Mouse (Mus musculus): Measurements from ENCODE around the gene Tmem80.

Gene Tmem80

DNA sequence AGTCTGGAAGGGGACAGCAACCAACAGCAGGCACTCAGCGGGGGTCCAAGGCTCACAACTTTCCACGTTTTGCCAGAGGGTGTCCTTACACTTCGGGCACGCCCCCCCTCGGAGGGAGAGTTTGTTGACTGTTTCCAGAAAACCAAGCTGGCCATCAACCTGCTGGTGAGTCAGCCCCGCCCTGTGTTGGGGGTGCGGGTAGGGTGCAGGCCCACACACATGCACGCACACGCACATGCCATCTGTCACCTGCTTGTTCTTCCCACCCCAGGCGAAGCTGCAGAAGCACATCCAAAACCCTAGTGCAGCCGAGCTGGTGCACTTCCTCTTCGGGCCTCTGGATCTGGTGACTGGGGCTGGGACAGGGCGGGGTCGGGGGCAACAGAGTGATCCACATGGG is 29.4 kb downstream of the Tmem80 start:
- DNase-seq (ENCODE audit: low read depth, low spot score), result no peak

DNA sequence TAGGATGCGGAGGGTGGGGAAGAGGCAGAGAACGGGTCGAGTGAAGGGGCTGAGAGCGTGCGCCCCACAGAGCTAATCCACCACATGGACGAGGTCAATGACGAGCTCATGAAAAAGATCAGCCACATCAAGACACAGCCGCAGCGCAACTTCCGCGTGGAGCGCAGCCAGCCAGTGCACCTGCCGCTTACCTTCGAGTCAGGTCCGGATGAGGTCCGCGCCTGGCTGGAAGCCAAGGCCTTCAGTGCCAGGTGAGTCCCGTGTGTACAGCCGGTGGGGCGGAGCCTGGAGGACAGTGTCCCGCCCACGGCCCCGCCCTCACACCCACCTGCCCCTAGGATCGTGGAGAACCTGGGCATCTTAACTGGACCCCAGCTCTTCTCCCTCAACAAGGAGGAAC is 34.0 kb downstream of the Tmem80 start:
- DNase-seq (ENCODE audit: low read depth, low spot score), result no peak

DNA sequence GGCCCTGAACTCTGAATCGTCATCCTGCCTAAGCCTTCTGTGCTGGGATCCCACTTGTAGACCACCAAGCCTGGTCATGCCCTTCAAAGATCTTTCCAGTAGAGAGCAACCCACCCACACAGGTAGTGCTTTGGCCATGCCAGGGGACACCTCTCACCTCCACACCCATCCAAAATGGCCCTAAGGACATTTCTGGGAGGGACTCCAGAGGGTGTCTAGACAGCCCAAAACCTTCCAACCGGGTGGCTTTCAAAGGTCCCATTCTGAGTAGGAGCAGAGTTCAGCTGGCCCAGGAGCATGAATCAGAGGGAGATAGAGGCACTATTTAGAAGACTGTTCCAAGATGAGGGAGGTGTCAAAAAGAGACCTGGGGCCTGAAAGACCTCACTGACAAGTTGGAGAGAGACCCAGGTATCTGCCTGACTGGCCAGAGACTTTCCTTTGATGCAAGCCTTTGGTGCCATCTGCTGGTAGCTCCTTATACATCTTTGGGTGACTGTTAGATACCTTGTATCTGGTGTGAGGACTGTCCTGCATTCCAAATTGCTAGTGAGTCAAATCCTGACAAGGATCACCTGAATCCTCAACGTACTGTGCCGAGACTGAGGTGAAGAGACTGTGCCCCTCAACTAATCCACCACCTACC is 35.7 kb downstream of the Tmem80 start:
- peak; percentile 84 for DNase-seq (ENCODE audit: low read depth, low spot score)

DNA sequence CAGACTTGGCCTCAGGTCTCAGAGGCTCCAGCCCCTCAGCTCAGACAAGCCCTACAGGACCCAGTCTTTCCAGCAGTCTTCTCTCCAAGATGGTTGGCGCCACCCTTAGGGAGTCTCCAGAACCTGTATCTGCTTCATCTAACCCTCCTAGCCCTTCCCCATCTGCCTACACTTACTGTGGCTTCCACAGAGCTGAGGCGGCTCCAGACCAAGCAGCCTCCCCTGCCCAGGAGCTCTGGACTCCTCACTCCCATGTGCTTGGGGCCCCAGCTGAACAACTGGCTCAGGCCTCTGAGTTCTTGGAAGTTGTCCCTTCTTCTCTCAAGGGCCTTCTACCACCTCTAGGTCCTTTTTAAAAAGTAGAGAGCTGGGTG is 36.2 kb downstream of the Tmem80 start:
- DNase-seq (ENCODE audit: low read depth, low spot score), result no peak

DNA sequence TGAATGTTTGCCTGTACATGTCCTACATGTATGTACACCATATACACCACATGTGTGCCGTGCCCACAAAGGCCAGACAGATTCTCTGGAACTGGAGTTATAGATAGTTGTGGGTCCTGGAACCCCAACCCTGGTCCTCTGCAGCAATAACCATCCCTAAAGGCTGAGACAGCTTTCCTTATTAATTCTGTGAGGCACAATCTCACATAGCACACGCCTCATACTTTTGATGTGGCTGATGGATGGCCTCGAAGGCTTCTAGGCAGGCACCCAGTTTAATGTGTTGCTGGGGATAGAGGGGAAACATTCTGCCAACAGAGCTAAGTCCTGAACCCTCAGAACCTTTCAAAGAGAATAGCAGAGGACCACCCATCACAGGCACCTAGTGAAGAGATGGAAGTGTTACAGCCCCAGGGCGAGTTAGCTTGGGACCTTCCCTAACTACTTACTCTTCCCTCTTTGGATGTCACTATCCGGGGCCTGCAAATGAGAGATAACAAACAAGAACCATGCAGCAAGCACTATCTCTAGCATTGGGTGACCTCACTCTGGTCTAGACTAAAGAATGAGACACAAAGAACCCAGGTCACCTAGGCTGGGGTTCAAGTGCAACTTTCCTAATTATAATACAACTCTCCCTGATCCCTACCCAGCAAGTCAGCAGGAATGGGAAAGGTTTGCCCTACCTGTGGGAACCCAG is 37.0 kb downstream of the Tmem80 start:
- DNase-seq (ENCODE audit: low read depth, low spot score), result peak; percentile 74

DNA sequence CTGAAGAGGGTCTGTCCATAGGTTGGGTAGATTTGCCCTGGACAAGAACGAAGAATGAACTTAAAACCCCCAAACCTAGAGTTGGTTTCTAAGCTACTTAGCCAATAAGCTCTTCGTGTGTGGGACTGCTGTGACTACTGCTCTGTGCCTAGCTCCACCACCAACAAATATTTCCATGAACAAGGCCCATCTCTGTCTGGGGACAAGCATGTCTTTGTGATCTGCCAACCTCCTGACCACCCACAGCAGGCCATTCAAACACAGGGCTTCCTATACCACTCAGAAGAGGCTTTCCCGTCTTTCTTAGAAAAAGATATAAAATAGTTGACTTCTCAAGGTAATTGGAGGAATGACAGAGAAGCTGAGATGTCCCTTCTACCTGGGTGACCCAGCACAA is 37.5 kb downstream of the Tmem80 start:
- no peak for DNase-seq (ENCODE audit: low read depth, low spot score)

DNA sequence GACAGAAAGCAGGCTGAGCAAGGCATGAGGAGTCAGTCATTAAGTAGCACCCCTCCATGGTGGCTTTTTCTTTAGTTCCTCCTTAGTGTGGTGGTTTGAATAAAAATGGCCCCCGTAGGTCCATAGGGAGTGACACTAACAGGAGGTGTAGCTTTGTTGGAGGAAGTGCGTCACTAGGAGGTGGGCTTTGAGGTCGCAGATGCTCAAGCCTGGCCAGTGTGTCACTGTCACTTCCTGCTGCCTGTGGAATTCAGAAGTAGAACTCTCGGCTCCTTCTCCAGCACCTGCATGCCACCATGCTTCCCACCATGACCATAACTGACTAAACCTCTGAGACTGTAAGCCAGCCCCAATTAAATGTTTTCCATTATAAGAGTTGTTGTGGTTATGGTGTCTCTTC is 39.8 kb downstream of the Tmem80 start:
- DNase-seq (ENCODE audit: low read depth, low spot score), result no peak

DNA sequence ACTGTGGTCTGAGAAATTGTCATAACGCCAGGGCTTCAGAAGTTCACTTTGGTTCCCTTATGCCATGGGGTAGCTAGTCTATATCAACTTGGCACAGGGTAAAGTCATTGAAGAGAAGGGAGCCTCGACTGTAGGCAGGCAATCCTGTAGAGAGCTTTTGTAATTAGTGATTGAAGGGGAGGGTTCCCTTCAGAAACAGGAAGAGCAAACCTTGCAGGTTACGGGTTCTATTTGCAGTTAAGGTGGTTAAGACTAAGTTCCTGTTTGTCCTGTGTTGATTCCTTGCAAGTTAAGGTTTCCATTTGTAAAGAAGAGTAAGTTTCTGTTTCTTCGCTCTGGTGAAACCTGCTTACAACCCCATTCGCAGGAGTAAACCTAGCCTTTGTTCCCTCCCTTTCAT is 42.4 kb downstream of the Tmem80 start:
- no peak for DNase-seq (ENCODE audit: low read depth, low spot score)

DNA sequence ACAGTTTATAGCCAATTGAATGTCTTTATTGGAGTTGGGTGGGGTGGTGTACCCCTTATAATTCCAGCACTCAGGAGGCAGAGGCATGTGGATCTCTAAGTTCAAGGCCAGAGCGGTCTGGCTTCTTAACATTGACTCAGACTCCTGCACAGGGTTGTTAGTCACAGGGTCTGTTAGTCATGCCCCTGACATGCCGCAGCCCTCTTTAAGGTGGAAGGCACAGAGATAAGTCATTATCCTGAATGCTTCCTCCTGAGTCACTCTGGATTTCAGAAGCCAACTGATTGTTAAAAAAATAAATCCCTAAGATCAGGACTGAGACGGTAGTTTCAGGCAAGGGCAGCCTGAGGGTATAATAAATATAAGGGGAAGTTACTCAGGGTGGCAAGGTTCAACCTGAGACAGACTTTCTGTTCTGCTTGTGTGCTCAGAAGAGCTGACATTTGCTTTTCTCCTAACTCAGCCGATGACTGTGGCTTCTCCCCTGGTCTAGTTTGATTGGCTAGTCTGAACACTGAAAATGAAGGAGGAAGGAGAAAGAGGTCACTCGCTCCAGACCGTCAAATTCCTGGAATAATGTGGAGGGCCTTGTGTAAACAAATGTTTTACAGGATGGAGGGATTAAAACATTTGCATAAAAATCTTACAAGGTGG is 44.5 kb downstream of the Tmem80 start:
- no peak for DNase-seq (ENCODE audit: low read depth, low spot score)

DNA sequence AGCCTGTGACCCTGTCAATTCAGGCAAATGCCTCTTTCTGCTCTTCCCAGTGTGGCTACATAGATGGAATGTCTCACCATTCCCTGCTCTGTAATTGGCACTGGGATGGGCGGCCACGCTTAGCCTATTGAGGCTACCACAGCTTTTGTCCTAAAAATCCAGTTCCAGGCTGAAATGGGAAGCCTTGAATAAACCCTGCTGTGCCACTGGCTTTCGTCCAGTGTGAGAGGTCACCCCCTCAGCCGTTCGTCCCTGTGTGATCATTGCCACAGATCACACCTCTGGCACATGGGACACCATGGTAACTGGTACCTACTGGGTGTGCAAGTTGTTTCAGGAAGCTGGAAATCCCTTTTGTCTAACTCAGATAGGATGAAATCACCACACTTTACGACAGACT is 46.1 kb downstream of the Tmem80 start:
- no peak for DNase-seq (ENCODE audit: low read depth, low spot score)

DNA sequence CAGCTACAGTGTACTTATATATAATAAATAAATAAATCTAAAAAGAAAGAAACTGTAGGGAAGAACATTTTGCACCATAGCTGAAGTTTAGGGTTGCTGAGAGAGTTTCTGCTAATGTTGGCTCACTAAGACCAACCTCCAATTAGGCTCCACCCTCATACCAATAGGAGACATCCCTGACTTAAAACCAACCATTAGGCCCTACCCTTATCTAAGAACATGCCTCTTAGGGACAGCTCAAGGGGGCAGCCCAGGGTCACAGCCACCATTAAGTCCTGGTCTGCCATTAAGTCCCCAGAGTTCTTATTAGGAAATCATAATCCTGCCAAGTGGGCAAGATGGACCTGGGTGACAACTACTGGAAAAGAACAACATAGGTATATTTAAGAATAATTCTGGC is 46.9 kb downstream of the Tmem80 start:
- no peak for DNase-seq (ENCODE audit: low read depth, low spot score)

DNA sequence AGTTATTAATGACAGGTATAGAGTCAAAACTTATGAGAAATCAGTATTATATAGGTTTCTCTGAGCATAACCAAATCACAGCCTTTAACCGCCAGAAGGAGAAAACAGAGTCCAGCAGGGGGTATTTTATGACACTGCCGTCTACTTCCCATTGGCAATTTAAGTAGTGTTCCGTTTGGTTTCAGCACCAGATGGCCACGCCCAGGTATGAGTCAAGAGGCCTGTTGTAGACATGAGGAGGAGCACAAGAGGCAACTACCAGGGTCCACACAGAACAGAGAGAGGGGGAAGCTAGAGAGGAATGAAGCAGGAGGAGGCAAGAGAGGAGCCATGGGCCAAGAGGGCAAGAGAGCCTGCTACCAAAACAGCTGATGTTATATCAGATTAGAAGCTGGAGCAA is 52.0 kb downstream of the Tmem80 start:
- no peak for DNase-seq (ENCODE audit: low read depth, low spot score)

DNA sequence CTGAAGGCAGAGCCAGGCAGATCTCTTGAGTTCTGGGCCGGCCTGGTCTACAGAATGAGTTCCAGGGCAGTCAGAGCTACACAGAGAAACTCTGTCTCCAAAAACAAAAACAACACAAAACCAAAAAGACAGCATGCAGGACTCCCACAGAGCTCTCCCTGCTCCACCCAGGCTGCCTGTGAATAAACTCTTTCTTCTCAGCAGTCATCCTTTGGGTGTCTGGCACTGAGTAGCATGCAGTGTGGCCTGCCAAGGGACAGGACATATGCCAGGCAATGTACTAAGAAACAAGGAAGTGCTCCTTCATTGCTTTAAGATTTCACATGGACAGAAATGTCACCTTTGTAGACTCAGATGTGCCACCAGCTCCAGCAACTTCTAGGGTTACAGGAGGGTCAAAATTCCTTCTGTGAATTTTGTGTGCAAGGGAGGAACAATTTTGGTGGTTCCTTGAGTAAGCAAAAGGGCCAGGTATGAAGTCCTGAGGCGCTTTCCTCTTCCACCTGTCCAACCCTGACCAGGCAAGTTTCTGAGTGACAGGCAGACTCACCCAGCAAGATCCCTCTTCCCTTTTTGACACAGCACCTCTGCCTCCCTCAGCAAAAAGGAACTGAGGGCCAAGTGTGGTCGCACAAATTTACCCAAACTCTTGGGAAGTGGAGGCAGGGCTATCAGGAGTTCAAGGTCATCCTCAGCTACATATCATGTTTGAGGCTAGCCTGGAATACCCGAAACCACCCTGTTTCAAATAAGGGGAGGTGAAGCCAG is 53.7 kb downstream of the Tmem80 start:
- DNase-seq (ENCODE audit: low read depth, low spot score), result no peak

Data from c-Kit-negative CD71-positive TER-119-positive erythroid progenitor cells, embryonic 14.5 days (primary cell).